Mouse (Mus musculus) liver (tissue): ENCODE measurements around the gene Rgs3.
A peak's percentile ranks its signal among the peaks of the same experiment; 100 is the strongest.

ENCODE experiments used
- DNase-seq: peaks from one replicate; pipeline ENCODE4 v3.0.0-alpha.2; 2020; ENCODE audit warnings: mixed read lengths

Gene Rgs3

GRCm38 (mm10) chr4:62633243-62633642 lies 73.6 kb downstream of the Rgs3 start:
- DNase-seq, result no peak

GRCm38 (mm10) chr4:62634054-62634591 lies 74.5 kb downstream of the Rgs3 start:
- DNase-seq, result peak; percentile 42

GRCm38 (mm10) chr4:62634840-62635239 lies 75.2 kb downstream of the Rgs3 start:
- no peak for DNase-seq

DNA sequence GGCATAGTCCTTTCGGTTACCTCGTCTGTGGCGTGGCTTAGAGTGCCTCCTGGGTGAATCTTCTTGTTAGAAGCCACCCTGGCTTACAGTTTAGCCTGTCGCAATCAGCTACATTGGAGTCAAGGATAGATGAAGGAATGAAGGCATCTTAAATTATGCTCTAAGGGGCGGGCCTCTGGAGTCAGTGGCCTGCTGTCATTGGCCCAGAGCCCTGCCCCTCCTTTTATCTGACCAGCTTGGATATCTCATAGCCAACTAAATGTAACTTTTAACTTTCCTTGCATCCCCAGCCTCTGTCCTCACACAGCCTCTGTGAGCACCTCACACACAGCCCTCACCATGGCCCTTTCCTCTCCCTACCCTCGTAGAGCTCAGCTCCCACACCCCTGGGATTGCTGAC lies 76.4 kb downstream of the Rgs3 start:
- DNase-seq, result no peak

GRCm38 (mm10) chr4:62637856-62638604 lies 78.4 kb downstream of the Rgs3 start:
- DNase-seq, result no peak

- no peak for DNase-seq
Observed at GRCm38 (mm10) chr4:62640496-62641229, 81.0 kb downstream of the Rgs3 start.

DNA sequence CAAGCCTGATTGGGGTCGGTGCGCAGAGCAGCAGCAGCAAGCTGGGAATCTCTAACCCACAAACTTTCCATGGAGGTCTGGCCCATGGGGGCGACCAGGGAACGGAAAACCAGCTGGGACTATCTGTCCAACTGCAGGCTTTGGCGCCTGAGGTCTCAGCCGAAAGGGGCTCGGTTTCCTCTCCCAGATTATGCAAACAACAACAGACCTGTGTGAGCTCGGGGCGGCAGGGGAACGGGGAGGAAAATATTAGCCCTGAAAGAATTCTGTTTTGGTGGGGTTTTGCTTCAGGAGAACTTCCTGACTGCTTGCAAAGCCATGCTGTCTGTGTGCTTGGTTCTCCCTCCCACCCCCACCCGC lies 81.6 kb downstream of the Rgs3 start:
- DNase-seq, result no peak

DNA sequence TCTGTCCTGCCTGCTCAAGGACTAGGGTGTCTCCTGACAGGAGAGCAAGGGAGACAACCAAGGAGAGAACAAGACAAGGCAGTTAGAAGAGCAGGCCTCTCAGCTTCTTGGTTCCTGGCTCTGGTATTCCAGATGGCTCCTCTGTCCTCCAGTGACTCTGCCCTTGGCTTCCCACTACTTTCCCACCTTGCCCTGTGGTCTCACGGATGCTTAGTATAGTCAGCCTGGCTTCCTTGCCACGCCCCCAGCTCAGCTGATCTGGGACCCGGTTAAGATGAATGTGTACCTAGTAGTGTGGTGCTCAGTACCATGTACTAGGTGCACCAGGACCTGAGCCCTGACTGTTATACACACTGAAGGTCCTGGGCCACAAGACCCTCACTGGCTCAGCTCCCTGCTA lies 82.0 kb downstream of the Rgs3 start:
- no peak for DNase-seq

GRCm38 (mm10) chr4:62643401-62643800 lies 83.8 kb downstream of the Rgs3 start:
- DNase-seq, result no peak

DNA sequence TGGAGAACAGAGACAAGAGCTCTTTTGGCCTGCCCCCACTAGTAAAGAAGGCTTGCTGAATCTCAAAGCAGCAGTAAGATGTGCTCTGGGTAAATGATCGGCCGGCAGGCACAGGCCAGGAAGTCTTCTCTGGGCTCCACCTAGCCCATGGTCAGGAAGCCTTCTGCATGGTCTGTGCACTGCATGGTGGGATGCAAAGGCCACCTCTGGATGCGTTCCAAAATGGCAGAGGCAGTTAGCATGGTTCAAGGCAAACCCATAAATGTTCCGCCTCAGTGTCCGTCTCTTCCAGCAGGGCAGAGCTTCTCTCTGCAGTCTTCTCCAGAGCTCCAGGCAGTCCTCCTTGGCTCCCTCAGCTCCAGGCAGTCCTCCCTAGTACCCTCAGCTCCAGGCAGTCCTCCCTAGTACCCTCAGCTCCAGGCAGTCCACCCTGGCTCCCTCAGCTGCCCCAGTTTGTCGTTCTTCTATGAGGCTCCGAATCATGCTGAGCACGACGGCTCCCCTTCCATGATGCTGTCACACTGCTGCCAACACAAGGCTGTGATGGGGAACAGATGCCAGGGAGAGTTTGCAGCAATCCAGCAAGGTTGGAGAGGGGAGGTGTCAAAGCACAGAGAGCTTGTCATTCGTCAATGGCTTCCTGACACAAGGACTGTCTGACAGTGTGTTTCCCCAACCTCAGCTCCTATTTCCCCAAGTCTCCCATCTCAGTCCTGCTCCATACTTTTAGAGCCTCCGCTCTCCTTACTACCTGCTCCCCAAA lies 84.6 kb downstream of the Rgs3 start:
- no peak for DNase-seq

- DNase-seq, result no peak
Observed at GRCm38 (mm10) chr4:62646556-62647248, 87.1 kb downstream of the Rgs3 start.

DNA sequence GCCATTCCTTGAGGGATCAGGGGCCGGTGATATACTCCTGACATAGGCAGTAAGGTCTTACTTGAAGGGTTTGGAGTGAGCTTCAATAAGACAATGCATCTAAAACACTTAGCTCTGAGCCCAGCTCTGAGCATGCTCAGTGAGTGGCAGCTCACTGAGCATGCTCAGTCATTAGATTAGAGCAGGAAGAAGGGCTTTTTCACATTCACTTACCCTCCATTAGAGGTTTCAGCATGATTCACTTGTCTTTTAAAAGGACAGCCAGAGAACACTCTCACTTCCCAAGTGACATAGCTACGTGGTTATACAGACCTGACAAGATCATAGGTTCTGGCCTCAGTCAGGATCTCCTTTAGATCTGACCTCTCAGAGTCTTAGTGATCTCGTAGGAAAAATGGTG lies 89.2 kb downstream of the Rgs3 start:
- DNase-seq, result no peak

DNA sequence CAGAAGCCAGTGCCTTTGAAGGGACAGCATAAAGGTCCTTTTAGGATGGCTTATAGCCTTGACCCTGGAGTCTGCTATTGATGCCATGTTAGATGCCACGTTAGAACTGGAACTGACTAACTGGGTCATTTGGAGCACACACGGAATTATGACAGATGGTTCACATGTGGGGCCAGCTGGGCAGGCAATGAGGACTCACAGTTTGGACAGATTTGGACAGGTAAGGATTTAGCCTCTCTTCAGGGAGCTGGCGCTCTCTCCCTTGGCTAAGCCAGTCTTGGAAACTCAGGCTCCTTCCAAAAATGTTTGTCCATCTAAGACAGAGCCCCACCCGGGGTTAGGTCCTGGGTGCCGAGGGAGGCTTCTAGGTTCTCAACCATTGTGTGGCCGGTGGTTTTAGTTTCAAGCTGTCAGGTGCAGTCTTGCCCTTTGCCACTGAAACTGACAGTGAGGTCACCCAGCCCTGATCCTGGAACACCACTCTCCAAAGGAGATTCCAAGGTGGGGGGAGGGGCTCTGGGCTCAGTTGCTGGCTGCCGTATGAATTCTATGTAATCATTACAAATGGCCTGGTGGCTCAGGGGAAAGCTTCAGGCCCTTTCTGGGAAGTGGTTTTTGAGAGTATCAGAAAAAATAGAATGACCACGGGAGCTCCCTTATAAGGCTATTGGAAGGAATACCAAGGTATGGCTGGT lies 90.0 kb downstream of the Rgs3 start:
- DNase-seq, result no peak

DNA sequence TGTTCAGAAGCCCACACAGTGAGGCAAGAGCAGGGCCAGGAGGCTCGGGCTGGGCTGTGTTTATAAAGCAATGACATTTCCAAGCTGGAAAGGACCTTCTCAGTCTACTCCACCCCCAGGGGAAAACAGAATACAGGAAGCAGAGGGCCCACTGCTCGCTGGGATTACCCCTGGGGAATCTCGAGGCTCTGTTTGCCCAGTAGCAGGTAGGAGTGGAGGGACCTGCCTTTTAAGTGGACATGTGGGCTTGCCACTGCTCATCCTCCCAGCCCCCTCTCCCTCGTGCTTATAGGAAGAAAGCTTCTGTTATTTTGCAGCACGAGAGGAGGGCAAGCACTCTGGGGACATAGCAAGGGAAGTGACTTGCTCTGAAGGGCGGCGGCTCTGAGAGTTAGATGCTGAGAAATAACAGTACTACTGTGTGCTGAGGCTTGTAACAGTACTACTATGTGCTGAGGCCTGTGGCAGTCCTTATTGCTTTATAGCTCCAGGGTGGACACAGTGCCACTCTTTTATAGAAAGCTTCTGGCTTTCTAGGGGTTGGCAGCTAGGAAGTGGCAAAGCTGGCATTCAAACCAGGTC lies 91.6 kb downstream of the Rgs3 start:
- DNase-seq, result no peak

GRCm38 (mm10) chr4:62652215-62652614 lies 92.6 kb downstream of the Rgs3 start:
- DNase-seq, result no peak

- DNase-seq, result no peak
Observed at GRCm38 (mm10) chr4:62652921-62653757, 93.5 kb downstream of the Rgs3 start.

GRCm38 (mm10) chr4:62653922-62654661 lies 94.4 kb downstream of the Rgs3 start:
- DNase-seq, result no peak

DNA sequence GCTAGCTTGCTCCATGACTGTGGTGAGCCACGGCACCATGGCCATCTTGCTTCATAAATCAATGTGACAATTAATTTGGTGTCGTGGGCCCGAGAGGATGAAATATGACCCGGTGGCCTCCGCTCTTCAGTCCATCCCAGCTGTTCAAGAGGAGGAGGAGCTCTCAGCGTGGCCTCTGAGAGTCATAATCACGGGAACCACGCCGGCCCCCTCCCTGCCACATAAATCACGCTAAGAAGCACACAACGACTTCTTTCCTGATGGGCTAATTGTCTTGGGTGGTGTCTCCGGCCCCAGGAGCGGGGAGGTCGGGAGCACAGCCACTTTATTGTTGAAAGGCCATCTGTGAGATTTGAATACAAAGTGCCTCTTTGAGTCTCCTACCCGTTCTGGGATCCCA lies 99.6 kb downstream of the Rgs3 start:
- no peak for DNase-seq

DNA sequence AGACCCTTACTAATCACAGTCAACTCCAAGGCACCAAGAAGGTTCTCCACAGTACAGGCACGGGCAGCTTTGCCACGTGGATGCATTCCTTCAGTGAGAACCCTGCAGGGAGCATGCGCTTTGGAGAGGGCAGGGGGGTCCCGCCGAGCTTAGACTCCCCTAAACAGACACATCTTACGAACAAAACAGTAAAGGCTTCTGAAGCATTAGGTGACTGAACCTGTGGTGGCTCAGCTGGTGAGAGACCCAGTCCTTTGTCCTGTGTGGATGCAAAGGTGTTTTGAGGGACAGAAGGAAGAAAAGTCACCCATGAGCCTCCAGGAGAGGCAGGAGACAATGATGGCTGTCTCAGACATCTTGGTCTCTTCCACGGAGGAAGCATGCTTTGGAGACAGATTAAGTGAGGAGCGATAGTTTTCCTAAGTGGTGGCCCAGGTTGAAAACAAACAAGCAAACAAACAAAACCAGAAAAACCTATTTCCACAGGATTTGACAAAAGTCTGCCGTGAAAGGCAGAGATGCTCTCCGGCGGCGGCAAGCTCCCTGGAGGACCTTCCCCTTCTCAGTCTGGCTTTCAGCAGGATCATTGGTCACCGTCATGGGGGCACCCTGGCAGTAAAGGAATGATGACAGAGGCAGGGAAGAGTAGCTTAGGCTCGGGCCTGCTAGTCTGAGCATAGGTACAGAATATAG lies 100.4 kb downstream of the Rgs3 start:
- no peak for DNase-seq

DNA sequence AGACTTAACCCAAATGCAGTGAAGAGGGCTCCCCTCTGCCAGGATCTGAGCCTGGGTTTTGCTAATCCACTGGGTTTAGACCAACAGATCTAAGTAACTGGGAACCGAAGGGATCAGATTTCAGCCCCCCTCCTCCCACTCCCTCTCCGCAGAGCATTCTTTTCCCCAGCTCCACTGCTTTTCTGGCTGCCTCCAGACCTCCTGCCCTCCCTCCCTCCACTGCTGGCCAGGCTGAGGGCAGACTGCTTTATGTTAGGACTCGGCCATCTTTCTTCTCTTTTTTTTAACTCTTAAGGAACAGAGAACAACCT lies 100.9 kb downstream of the Rgs3 start:
- peak; percentile 46 for DNase-seq
